Mouse (Mus musculus) spleen, adult 2 months (tissue): ENCODE results near the gene Csnk2a1.

Experiments
- CTCF ChIP-seq: fragments of 200-500 bp; IDR thresholded peaks from 2 replicates; pipeline ENCODE4 v1.5.1; 2011; ENCODE audit warnings: mild to moderate bottlenecking, inconsistent platforms; ENCODE audit not compliant: insufficient read depth, insufficient read length, insufficient replicate concordance; ENCODE audit errors: extremely low read depth
- POLR2A ChIP-seq: fragments of 200-500 bp; IDR thresholded peaks from 2 replicates; pipeline ENCODE4 v1.6.1; 2011; ENCODE audit warnings: low read depth, low read length, inconsistent platforms

GRCm38 (mm10) chr2:152327980-152328379 is 101.3 kb downstream of the Csnk2a1 start:
- TF ChIP-seq CTCF (no peak), POLR2A (no peak)
